Comparison of ENCODE assay signal across 11 mouse cellular contexts in genomic region chr8:122752111-122752721, GRCm38 (mm10). TPM values are rescaled to one million over a fixed set of nuclear protein-coding genes. Genes with fewer than 3 reads are reported as not detected.
DNase-seq lines count a peak whose midpoint lies in the region; ATAC-seq and TF ChIP-seq lines count a peak whose summit lies in the region.
"Had no signal": no experiment of that assay in that cellular context is flagged by ENCODE, and none has a peak within 500 bp of the region (broad histone marks: within the 10 kb centered on the region; RNA-seq: fewer than 3 reads in every experiment).

No protein-coding gene starts in this region.

- DNase-seq in layer of hippocampus, postnatal 36 days, result peak; percentile 56 to 59
- DNase-seq in right cerebral cortex, postnatal 25 days, result peak; percentile 72
- no peak for DNase-seq in kidney, postnatal 4 days
- no peak for DNase-seq in spleen, postnatal 36 days (ENCODE audit: low spot score in 2 of 2)
- no peak for DNase-seq in testis, postnatal 14 days (ENCODE audit: low spot score)
- DNase-seq: heart, postnatal 14 days; kidney, postnatal 36 days; lung, adult 18-20 months had no signal

- no peaks in the 10 kb centered on the region for H3K36me3 ChIP-seq in hindbrain, embryonic 15.5 days
- H3K36me3 ChIP-seq in hindbrain, embryonic 12.5 days, result no peaks in the 10 kb centered on the region

- 60% methylated on average over 29 of the region's 29 CpGs for WGBS in hindbrain, embryonic 15.5 days
- WGBS in hindbrain, embryonic 12.5 days, result 88% methylated on average over 28 of the region's 29 CpGs

- peak overlapping the region; percentile 80 for H3K27ac ChIP-seq in hindbrain, embryonic 15.5 days (replicated peaks)
- no peak overlapping the region for H3K27ac ChIP-seq in hindbrain, embryonic 12.5 days
- H3K27ac ChIP-seq in cortical plate, adult 2 months (ENCODE audit: insufficient read depth, low read length), result peak overlapping the region; percentile 68

- peak; percentile 36; the same call in 1 of the 2 replicates for ATAC-seq in hindbrain, embryonic 15.5 days (ENCODE audit: low FRiP score, low read depth)
- no peak for ATAC-seq in hindbrain, embryonic 12.5 days (ENCODE audit: low FRiP score)

- H3K27me3 ChIP-seq in hindbrain, embryonic 15.5 days, result peaks cover 1% of the 10 kb centered on the region
- H3K27me3 ChIP-seq in hindbrain, embryonic 12.5 days, result peaks cover 14% of the 10 kb centered on the region

- peaks cover 52% of the 10 kb centered on the region for H3K4me1 ChIP-seq in hindbrain, embryonic 15.5 days (replicated peaks)
- H3K4me1 ChIP-seq in hindbrain, embryonic 12.5 days, result peaks cover 19% of the 10 kb centered on the region
- no peaks in the 10 kb centered on the region for H3K4me1 ChIP-seq in cortical plate, adult 2 months (ENCODE audit: control insufficient read depth, insufficient read depth, low read length)

- no peak for TF ChIP-seq CTCF in cortical plate, adult 2 months (IDR thresholded peaks at IDR 0.05; ENCODE audit: extremely low read depth, insufficient read depth, low read length)

- no peaks in the 10 kb centered on the region for H3K9me3 ChIP-seq in hindbrain, embryonic 15.5 days
- no peaks in the 10 kb centered on the region for H3K9me3 ChIP-seq in hindbrain, embryonic 12.5 days (replicated peaks)

- H3K9ac ChIP-seq in hindbrain, embryonic 15.5 days, result peak overlapping the region; percentile 16; the same call in 1 of the 2 replicates
- H3K9ac ChIP-seq in hindbrain, embryonic 12.5 days, result no peak overlapping the region

- peak overlapping the region; percentile 30 for H3K4me3 ChIP-seq in hindbrain, embryonic 15.5 days
- no peak overlapping the region for H3K4me3 ChIP-seq in hindbrain, embryonic 12.5 days
- peak overlapping the region; percentile 93 for H3K4me3 ChIP-seq in cortical plate, adult 2 months (ENCODE audit: insufficient read depth, low read length)

- TF ChIP-seq POLR2A in cortical plate, adult 2 months (IDR thresholded peaks at IDR 0.05; ENCODE audit: extremely low read depth, insufficient read depth, low read length), result peak; percentile 68

- peak overlapping the region; percentile 46 for H3K4me2 ChIP-seq in hindbrain, embryonic 15.5 days
- no peak overlapping the region for H3K4me2 ChIP-seq in hindbrain, embryonic 12.5 days (replicated peaks)

RNA-seq across cellular contexts. Expression of gene Acsf3, which starts 23.1 kb away (rescaled TPM):
- 15.6 and 17.1 TPM in 2 replicates for polyA plus RNA-seq in hindbrain, embryonic 15.5 days (2015; fragmentation: Nextera tagmentation; extraction: Ambion mirVana)
- 15.1 and 17.6 TPM in 2 replicates for polyA plus RNA-seq in hindbrain, embryonic 12.5 days (2016; fragmentation: Nextera tagmentation; extraction: Ambion mirVana)
- 21.8 and 23.0 TPM in 2 replicates for polyA plus RNA-seq in cortical plate, adult 2 months (2012; rRNA removed)
- total RNA-seq in layer of hippocampus, postnatal 36 days (2021), result 10 to 100 TPM; 16.2 to 21.9 TPM

RNA-seq across cellular contexts. Expression of gene Cbfa2t3, which starts 53.3 kb away (rescaled TPM):
- 19.1 and 21.2 TPM in 2 replicates for polyA plus RNA-seq in hindbrain, embryonic 15.5 days (2015; fragmentation: Nextera tagmentation; extraction: Ambion mirVana)
- 17.1 and 17.3 TPM in 2 replicates for polyA plus RNA-seq in hindbrain, embryonic 12.5 days (2016; fragmentation: Nextera tagmentation; extraction: Ambion mirVana)
- 8.6 and 9.1 TPM in 2 replicates for polyA plus RNA-seq in cortical plate, adult 2 months (2012; rRNA removed)
- 10 to 100 TPM; 47.2 to 50.2 TPM for total RNA-seq in layer of hippocampus, postnatal 36 days (2021)

Comparison
In these comparisons a context has a peak if more than half of its experiments do, and no peak if none do; other contexts are left out.
1. DNase-seq: peak in layer of hippocampus, postnatal 36 days (2 of 2) and right cerebral cortex, postnatal 25 days (single experiment); none in kidney, postnatal 4 days (0 of 2), spleen, postnatal 36 days (0 of 2) and testis, postnatal 14 days (single experiment).